Mouse (Mus musculus): Measurements from ENCODE around the gene Letmd1.

GRCm38 (mm10) chr15:100456356-100456991, 12.3 kb upstream of the Letmd1 start:
- TF ChIP-seq CTCF (IDR thresholded peaks at IDR 0.05; ENCODE audit: low read depth, low read length) (no peak), POLR2A (IDR thresholded peaks at IDR 0.05; ENCODE audit: insufficient read depth, low read length) (no peak)

Measured in ES-Bruce4 (cell line).